Mouse (Mus musculus) retina, embryonic 14.5 days (tissue): ENCODE data around the gene Ddr2.
"Not testable (repeated sequence)": the region's sequence is repeated elsewhere in the genome, so short reads cannot be mapped to it uniquely, and the experiment has no call there.

ENCODE experiments used
- DNase-seq: peaks from one replicate; pipeline ENCODE4 v3.0.0-alpha.2; 2015; ENCODE audit warnings: low spot score

Gene Ddr2

GRCm38 (mm10) chr1:170039402-170039801, 71.2 kb downstream of the Ddr2 start:
- DNase-seq, result no peak

- DNase-seq, result no peak
Measured at GRCm38 (mm10) chr1:170035575-170035974, 75.0 kb downstream of the Ddr2 start.

- no peak for DNase-seq
Measured at GRCm38 (mm10) chr1:170034961-170035360, 75.6 kb downstream of the Ddr2 start.

- DNase-seq, result no peak
Measured at GRCm38 (mm10) chr1:170031656-170032055, 78.9 kb downstream of the Ddr2 start.

GRCm38 (mm10) chr1:170014784-170015183, 95.8 kb downstream of the Ddr2 start:
- no peak for DNase-seq

GRCm38 (mm10) chr1:170010716-170011505, 99.7 kb downstream of the Ddr2 start:
- DNase-seq, result no peak

GRCm38 (mm10) chr1:170009296-170009695, 101.3 kb downstream of the Ddr2 start:
- DNase-seq, result no peak

- no peak for DNase-seq
Measured at GRCm38 (mm10) chr1:170008432-170009220, 101.9 kb downstream of the Ddr2 start.

- DNase-seq, result no peak
Measured at GRCm38 (mm10) chr1:170006516-170006915, 104.0 kb downstream of the Ddr2 start.

GRCm38 (mm10) chr1:170005297-170005696, 105.3 kb downstream of the Ddr2 start:
- no peak for DNase-seq

- not testable (repeated sequence) for DNase-seq
Measured at GRCm38 (mm10) chr1:169993901-169994300, 116.7 kb downstream of the Ddr2 start.

GRCm38 (mm10) chr1:169986166-169986565, 124.4 kb downstream of the Ddr2 start:
- no peak for DNase-seq

GRCm38 (mm10) chr1:169977621-169978020, 132.9 kb downstream of the Ddr2 start:
- no peak for DNase-seq

GRCm38 (mm10) chr1:169971998-169972397, 138.6 kb downstream of the Ddr2 start:
- no peak for DNase-seq

- DNase-seq, result no peak
Measured at GRCm38 (mm10) chr1:169970936-169971335, 139.6 kb downstream of the Ddr2 start.

- DNase-seq, result no peak
Measured at GRCm38 (mm10) chr1:169969516-169969886, 141.1 kb downstream of the Ddr2 start.

- peak; percentile 99 for DNase-seq
Measured at GRCm38 (mm10) chr1:169968792-169969515, 141.6 kb downstream of the Ddr2 start, which contains the start of gene Hsd17b7. TSS of gene Hsd17b7 (minus strand) at chr1:169969241.

GRCm38 (mm10) chr1:169953106-169953505, 157.5 kb downstream of the Ddr2 start:
- no peak for DNase-seq

- no peak for DNase-seq
Measured at GRCm38 (mm10) chr1:169952636-169953035, 157.9 kb downstream of the Ddr2 start.

GRCm38 (mm10) chr1:169951561-169951960, 159.0 kb downstream of the Ddr2 start:
- DNase-seq, result no peak

- no peak for DNase-seq
Measured at GRCm38 (mm10) chr1:169950651-169951050, 159.9 kb downstream of the Ddr2 start.

GRCm38 (mm10) chr1:169949981-169950380, 160.6 kb downstream of the Ddr2 start:
- no peak for DNase-seq
